Mouse (Mus musculus) macrophage (primary cell): ENCODE measurements around the gene Rcor3. TPM values are rescaled to one million over a fixed set of nuclear protein-coding genes. Genes with fewer than 3 reads are reported as not detected.

ENCODE experiments used
- H3K27ac ChIP-seq: fragments of 350-480 bp; formaldehyde crosslinking; 2 replicates; pipeline ENCODE4 v1.9.0; 2021
- H3K36me3 ChIP-seq: fragments of 350-480 bp; formaldehyde crosslinking; 2 replicates; pipeline ENCODE4 v1.9.0; 2021; ENCODE audit errors: inconsistent target
- H3K4me3 ChIP-seq: fragments of 350-480 bp; formaldehyde crosslinking; 2 replicates; pipeline ENCODE4 v1.9.0; 2021; ENCODE audit errors: inconsistent target
- H3K79me2 ChIP-seq: fragments of 350-480 bp; formaldehyde crosslinking; 2 replicates; pipeline ENCODE4 v1.9.0; 2021; ENCODE audit errors: inconsistent target
- WGBS: methylation state at CpG from one replicate; pipeline ENCODE4 v1.1.7; 2026; ENCODE audit warnings: inconsistent platforms; ENCODE audit not compliant: missing documents; 5-methylcytosine and 5-hydroxymethylcytosine counted together
- polyA plus RNA-seq: library from polyadenylated mRNA; stranded (reverse); fragments of 250-400 nt; gene quantifications from 3 replicates; pipeline ENCODE4 v1.2.4, GENCODE M21; 2018; ENCODE audit warnings: inconsistent platforms

Rcor3 gene
- polyA plus RNA-seq, 1 experiment from 2014 or later, result 10.4 TPM

DNA sequence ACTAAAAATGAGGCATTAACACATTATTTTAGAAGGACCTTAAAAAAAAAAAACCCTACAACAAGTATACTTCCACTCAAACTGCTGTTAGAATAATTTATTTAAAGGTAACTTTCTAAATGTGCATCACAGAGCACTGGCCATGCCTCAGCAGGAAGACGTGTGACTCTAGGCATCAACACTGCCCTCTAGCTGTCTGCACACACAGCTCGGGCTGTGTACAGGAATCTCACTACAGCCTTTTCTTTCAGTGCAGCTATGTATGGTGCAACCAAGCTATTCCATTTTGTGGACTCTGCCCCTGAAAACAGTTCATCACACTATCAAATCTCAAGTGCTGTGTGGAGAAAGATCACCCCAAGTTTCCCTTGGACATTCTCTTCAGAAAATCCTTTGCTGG is 30.5 kb downstream of the Rcor3 start:
- no peak overlapping the region for H3K4me3 ChIP-seq
- H3K79me2 ChIP-seq, result no peaks in the 10 kb centered on the region
- 40% methylated on average over 2 of the region's 2 CpGs for WGBS
- H3K36me3 ChIP-seq, result peaks cover 40% of the 10 kb centered on the region
- no peak overlapping the region for H3K27ac ChIP-seq

DNA sequence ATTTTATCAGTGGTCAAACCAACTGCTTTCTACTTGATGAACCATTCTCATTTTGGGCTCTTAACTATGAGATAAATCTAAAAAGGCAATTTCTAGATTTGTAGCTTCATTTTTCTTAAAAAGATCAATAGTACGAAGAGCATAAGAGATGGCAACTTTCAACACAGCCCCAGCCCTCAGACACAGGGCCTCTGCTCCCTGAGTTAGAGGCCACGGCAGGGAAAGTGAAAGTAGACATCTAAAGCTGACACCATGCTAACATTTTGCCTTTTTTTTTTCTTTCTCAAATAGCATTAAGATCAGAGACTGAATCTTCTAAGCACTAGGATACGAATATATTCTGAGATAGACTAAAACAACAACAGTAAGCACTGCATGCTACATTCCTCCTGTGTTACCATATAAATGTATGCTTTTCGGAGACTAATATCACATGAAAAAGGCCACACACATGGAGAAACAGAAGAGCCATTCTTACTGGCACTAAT is 31.9 kb downstream of the Rcor3 start:
- WGBS, result 70% methylated on average over 4 of the region's 4 CpGs
- peaks cover 36% of the 10 kb centered on the region for H3K36me3 ChIP-seq
- H3K79me2 ChIP-seq, result no peaks in the 10 kb centered on the region
- no peak overlapping the region for H3K4me3 ChIP-seq
- H3K27ac ChIP-seq, result no peak overlapping the region

- Histone ChIP-seq H3K4me3 (no peak overlapping the region), H3K27ac (no peak overlapping the region), H3K79me2 (no peaks in the 10 kb centered on the region), H3K36me3 (peaks cover 41% of the 10 kb centered on the region; the same call in 1 of the 2 replicates)
- WGBS, result over 99% methylated on average over 8 of the region's 9 CpGs
Measured at GRCm38 (mm10) chr1:192104021-192104420, 33.8 kb downstream of the Rcor3 start.

DNA sequence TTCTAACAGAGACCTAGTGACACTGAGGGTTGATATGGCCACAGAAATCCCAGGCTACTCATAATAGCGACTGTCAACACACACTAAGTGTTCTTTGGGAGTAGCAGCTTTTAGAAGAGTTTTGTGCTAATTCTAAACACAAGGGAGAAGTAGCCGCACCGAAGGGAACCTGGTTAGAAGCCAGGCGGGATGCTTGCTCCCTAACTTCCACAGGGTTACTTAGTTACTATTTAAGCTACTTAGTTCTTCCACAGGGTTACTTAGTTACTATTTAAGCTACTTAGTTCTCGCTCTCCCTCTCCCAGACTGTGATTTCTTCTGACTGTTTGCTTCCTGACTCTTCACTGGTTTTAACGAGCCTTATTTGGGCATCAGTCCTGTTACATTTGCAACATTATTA is 34.7 kb downstream of the Rcor3 start:
- H3K4me3 ChIP-seq, result no peak overlapping the region
- 94% methylated on average over 6 of the region's 6 CpGs for WGBS
- H3K27ac ChIP-seq, result no peak overlapping the region
- no peaks in the 10 kb centered on the region for H3K79me2 ChIP-seq
- peaks cover 41% of the 10 kb centered on the region; the same call in 1 of the 2 replicates for H3K36me3 ChIP-seq

DNA sequence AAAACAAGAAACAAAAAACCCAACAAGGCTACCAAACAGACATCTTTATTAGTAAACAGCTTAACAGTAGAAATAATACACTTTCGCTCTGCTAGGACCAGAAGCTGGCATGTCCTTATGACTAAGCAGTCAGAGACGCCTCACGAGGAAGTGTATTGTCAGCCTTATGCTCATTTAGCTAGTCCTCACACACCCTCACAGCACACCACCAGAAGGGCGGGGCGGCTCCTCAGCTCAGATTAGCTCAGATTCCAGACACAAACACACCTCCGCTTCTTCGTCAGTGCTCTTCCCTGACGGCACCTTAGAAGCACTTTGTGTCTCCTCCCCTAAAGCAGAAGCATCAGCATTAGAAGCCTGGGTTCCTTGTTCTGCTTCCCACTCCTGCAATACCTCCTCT is 36.5 kb downstream of the Rcor3 start:
- Histone ChIP-seq H3K79me2 (no peaks in the 10 kb centered on the region), H3K4me3 (no peak overlapping the region), H3K27ac (no peak overlapping the region), H3K36me3 (peaks cover 38% of the 10 kb centered on the region; the same call in 1 of the 2 replicates)
- 78% methylated on average over 8 of the region's 8 CpGs for WGBS

GRCm38 (mm10) chr1:192100742-192101141 is 37.1 kb downstream of the Rcor3 start:
- WGBS, result 95% methylated on average over 11 of the region's 11 CpGs
- H3K27ac ChIP-seq, result no peak overlapping the region
- H3K36me3 ChIP-seq, result peaks cover 38% of the 10 kb centered on the region; the same call in 1 of the 2 replicates
- H3K4me3 ChIP-seq, result no peak overlapping the region
- H3K79me2 ChIP-seq, result no peaks in the 10 kb centered on the region

- WGBS, result 82% methylated on average over 5 of the region's 5 CpGs
- no peak overlapping the region for H3K27ac ChIP-seq
- no peak overlapping the region for H3K4me3 ChIP-seq
- H3K79me2 ChIP-seq, result peaks cover 11% of the 10 kb centered on the region; the same call in 1 of the 2 replicates
- peaks cover 18% of the 10 kb centered on the region; the same call in 1 of the 2 replicates for H3K36me3 ChIP-seq
Measured at GRCm38 (mm10) chr1:192095626-192096025, 42.2 kb downstream of the Rcor3 start.

GRCm38 (mm10) chr1:192094451-192095170 is 43.3 kb downstream of the Rcor3 start:
- 64% methylated on average over 12 of the region's 13 CpGs for WGBS
- Histone ChIP-seq H3K36me3 (peaks cover 8% of the 10 kb centered on the region; the same call in 1 of the 2 replicates), H3K27ac (no peak overlapping the region), H3K4me3 (no peak overlapping the region), H3K79me2 (peaks cover 11% of the 10 kb centered on the region; the same call in 1 of the 2 replicates)

GRCm38 (mm10) chr1:192092879-192093660 is 44.8 kb downstream of the Rcor3 start:
- Histone ChIP-seq H3K79me2 (peaks cover 23% of the 10 kb centered on the region; the same call in 1 of the 2 replicates), H3K4me3 (peak overlapping the region; percentile 26), H3K27ac (no peak overlapping the region), H3K36me3 (no peaks in the 10 kb centered on the region)
- 32% methylated on average over 16 of the region's 16 CpGs for WGBS

DNA sequence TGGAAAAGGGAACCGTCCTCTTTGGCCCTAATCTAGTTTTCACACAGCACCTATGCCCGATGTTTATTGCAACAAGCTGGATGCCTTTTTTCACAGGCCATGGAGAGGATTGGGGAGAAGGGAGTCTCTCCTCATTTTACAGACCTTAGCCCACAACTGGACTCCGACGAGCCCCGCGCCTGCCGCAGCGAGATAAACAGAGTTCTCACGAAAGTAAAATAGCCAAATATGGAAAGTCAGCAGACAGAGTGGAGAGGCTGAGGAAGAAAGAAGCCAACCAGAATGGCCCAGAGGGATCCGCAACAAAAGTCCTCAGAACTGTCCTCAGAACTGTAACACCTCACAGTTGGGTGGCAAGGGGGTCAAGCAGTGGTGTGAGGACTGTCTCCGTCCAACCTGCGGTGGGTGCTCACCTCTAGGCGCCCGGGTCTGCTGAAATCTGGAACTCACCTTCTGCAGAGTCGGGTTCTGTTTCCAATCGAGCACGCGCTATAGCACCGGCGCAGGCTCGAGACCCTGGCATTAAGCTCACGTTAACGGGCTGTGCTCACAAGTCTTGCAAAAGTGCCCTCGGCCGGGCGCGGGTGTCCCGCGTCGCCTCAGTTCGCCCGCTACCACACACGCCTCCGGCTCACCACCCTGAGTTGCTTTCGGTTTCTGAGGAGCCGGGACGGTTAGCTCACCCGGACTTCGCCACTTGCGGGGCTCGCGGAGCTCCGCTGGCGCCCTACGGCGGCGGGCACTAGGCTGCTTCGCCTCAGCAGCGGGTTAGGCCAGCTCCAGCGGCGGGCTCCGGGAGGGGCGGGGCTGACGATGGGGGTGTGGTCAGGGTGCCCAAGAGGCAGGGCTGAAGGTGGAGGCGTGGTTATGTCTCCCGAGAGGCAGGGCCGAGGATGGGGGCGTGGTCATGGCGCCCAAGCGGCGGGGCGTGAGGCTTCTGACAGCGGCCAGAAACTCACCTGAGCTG is 45.8 kb downstream of the Rcor3 start, which contains the start of gene Traf5:
Gene Traf5 (minus strand): TSS at position 754 of the 967 bp plus-strand sequence.
- Histone ChIP-seq H3K79me2 (peaks cover 32% of the 10 kb centered on the region; the same call in 1 of the 2 replicates), H3K27ac (peak within 1 kb of the TSS; percentile 57), H3K36me3 (no peaks in the 10 kb centered on the region), H3K4me3 (peak within 1 kb of the TSS; percentile 71)
- 2% methylated on average over 61 of the region's 63 CpGs for WGBS

GRCm38 (mm10) chr1:192090689-192091567 is 46.9 kb downstream of the Rcor3 start:
- Histone ChIP-seq H3K79me2 (peaks cover 44% of the 10 kb centered on the region; the same call in 1 of the 2 replicates), H3K27ac (no peak overlapping the region), H3K36me3 (no peaks in the 10 kb centered on the region), H3K4me3 (peak overlapping the region; percentile 71; the same call in 1 of the 2 replicates)
- 74% methylated on average over 10 of the region's 11 CpGs for WGBS

GRCm38 (mm10) chr1:192090281-192090680 is 47.6 kb downstream of the Rcor3 start:
- Histone ChIP-seq H3K27ac (no peak overlapping the region), H3K79me2 (peaks cover 50% of the 10 kb centered on the region; the same call in 1 of the 2 replicates), H3K36me3 (no peaks in the 10 kb centered on the region), H3K4me3 (no peak overlapping the region)
- 93% methylated on average over 3 of the region's 3 CpGs for WGBS
